Mouse (Mus musculus) right cerebral cortex, adult 2 months (tissue): ENCODE results near the gene Ptprm.

Experiments
- DNase-seq, 2 experiments: peaks; one replicate each; pipeline ENCODE4 v3.0.0; 2021 to 2022; ENCODE audit warnings: low spot score in 2 of 2

Gene Ptprm

DNA sequence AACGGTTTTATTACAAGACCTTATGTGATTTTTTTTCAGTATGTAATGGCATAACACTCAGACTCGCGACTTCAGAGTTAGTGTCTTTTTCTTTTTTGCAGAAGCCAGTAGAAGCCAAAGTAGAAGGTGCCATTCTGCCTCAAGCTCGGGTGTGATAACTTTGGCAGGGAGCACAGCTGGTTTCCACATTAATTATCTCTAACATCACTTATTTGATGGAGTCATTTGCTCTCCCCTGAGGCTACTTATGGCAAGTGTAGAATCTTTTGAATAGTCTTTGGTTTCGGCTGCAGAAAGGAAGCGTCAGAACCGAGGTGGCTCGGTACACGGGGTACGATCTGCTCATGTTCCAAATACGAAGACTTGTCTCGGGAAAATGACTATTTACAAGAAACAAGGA, 620.7 kb downstream of the Ptprm start:
- DNase-seq: no peak

DNA sequence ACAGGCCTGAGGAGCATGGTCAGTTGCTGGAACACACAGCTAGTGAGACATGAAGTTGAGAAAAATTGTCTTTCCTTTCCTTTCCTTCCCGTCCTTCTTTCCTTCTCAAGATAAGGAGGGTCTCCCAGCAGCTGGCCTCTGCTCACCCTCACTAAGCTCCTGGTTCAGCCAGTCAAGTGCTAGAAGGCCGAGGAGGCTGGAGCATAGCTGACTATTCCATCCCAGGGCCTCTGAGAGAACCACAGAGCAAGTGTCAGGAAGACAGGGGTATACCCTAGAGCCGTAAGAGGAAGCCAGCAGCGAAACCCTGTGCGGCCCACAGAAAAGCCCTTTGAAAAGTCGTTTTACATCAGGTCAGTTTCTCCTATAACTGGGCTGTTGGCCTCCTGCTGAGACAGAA, 624.3 kb downstream of the Ptprm start:
- DNase-seq: no peak

DNA sequence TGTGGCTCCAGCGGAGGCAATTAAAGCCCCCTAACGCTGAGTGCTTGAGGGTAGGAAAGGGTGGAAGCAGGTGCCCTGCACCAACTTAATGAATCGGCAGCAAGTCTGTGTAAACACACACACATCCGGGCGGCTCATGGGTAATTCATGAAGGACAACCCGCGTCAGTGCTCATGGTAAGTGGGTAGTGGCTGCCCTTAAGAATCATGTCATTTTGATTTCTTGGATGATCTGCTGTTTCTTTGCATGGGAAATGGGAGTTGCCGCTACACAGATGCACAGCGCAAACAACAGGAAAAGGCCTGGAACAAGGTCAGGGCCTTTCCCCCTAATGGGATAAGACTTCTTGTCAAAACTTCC, 633.3 kb downstream of the Ptprm start:
- no peak for DNase-seq

DNA sequence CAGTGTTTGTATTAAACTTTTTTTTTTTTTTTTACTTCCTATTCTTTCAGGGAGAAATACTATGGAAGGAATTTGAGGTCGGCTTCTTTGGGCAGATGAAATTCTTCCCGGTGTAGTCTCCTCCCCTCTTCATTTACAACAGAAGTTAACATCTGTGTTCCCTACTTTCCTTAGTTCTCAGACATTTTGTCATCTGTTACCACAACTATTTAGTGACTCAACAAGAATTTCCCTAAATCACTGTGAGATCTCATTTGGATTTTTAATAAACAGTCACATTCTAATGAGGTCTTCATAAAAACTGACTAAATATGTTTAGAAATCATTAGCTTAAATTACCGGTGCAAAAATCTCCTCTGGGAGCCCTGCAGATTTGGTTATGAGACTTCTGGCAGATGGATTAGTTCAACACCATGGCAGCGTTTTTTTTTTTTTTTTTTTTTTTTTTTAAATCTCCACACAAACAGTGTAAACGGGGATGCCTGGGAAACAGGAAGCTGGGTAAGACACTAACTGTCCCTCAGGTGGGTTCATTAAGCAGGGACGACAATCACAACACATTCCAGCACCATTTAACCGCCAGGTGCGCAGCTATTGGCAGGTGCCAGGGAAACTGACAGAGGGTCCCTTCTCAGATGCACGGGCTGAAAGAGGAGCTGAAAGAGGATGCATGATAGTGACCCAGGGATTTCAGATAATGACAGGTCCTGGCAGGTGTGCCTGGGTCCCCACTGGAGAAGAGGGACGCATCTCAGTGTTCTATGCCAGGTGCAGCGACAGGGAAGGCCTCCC, 633.9 kb downstream of the Ptprm start:
- no peak for DNase-seq

DNA sequence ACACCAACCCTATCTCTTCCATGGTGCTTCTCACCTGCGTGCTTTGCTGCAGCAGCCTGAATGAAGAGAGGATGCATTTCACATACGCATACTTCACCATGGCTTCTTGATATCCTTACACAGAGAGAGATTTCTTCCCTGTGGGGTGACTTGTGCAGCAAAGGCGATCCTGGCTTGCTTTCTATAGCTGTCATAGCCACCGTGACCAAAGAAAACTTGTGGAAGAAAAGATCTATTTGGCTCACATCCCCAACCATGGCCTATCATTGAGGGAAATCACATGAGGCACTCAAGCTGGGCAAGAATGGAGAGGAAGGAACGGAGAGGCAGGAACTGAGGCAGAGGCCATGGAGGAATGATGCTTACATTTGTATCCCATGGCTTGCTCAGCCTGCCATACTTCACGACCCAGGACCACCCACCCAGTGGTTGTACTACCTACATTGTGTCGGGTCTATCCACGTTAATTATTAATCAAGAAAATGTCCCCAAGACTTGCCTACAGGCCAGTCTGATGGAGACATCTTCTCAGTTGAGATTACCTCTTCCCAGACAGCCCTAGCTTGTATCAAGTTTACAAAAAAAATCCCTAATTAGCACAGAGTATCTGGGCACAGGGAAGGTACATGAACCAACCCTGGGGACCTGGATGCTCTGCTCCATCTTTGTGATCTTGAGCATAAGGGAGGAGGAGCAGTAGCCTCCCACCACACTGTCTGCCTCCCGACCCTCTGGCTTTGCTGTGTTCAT, 641.6 kb downstream of the Ptprm start:
- DNase-seq: no peak

DNA sequence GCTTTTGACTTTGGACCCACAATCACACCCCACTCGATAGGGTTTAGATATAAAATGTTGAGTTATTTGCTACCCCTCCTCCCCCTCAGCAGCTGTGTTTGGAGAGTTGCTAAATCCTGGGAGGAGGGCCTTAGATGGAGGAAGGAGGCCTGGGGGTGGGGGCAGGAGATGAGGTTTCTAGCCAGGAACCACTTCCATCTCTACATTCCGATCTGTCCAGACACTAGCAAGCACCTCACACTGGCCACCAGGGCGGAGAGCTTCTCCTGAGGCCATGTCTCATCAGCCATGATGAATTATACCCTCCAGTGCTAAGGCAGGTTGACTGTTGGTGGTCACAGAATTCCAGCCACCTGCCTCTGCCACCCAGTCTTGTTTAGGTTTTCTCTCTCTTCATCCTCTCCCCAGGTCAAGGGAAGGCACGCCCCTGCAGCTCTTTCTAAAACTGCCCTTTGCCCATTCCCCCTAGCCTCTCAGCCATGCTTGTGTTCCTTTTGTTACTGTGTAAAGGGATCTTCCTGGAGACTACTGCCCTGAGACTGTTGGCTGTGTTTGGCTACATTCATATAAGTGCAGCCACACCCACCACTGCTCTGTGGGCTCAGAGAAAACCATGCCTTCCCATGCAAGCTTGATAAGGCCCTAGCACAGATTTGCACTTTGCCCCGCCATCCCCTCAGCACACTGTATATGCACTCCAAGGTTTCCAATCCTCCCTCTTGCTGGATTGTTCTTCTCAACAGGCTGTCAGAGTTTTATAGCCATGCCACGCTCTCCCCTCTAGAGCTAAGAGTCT, 642.8 kb downstream of the Ptprm start:
- no peak for DNase-seq

DNA sequence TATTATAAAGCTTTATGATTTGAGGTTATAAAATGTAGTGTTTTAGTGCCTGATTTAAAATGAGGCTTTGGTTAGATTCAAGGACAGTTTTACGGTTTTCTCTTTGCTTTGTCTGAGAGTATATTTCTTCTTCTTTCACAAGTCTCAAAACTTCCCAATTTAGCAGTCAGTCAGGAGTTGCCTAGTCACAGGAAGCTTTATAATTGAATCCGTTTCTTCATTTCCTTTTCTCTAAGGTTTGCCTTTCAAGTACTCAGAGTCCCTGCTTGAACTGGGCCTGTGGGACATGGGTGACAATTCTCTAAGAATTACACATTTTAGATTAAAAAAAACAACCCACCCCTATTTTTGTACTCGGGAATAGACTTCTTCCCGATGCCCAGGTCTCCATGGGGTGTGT, 643.7 kb downstream of the Ptprm start:
- no peak for DNase-seq

DNA sequence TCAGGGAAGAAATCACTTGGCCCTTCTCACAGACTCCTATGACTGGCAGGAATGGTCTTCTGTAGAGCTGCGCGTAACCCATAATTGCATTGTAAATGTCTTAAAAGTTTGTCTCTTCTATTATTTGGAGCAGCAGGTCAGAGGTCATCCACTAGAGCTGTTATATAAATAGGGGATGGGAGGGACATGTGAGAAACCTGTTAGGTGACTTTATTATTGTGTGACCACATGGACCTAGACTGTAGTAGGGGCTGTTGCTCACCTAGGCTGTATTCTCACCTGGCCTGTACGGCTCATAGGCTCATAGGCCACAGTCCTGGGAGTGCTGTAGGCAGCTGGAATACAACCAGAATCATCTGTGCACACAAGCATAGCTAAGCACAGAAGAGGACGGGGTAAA, 645.5 kb downstream of the Ptprm start:
- no peak for DNase-seq

DNA sequence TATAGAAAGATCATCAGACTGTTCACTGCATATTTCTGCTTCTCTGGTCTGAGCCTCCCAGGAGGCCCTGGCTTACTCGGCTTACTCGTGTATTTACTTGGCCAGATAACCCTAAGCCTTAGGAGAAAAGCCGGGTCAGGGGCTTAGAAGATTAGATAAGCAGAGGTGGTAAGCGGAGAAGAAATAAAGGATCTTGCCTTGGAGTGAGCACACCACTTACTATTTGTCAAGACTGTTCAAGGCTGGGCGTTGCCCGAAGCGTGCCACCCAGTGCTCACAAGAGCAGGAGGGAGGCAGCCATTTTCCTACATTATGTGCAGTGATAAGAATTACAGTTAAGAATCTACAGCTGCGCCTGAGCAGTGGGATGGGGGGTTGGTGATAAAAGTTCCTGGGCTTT, 646.6 kb downstream of the Ptprm start:
- DNase-seq: no peak

DNA sequence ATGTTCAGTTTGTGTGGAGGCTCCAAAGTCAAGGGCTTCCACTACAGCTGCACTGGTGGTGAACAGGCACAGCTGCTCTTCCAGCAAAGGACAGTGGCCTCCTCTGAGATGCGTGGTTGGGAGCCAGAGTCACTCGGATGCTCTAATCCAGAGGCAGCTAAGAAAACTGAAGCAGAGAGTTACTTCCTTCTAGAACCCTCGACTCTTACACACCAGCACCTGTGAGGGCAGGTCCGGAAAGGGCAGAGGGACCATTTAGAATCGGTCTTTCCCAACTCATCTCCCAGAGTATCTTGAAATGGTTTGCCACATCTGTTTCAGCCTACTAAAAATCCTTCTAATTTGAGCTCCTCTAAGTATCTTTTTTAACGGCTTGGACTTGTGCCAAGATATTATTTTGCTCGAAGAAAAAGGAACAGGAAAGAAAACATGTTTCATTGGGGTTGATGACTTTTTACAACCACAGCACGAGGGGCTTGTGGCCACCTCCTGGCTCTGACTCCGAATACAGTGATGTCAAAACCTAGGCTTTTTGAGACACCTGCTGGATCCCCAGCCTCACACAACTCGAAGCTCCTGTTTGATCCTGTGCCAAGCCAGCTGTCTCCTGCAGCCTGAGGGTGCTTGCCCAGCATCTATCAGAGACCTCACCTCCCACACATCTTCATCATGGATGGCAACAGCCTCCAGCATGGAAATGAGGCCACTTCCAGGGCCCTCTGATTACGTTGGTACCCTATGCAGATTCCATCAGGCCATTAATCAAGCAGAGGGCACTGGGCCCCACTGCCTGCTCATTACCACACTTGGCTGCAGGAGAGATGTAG, 652.7 kb downstream of the Ptprm start:
- DNase-seq: no peak

DNA sequence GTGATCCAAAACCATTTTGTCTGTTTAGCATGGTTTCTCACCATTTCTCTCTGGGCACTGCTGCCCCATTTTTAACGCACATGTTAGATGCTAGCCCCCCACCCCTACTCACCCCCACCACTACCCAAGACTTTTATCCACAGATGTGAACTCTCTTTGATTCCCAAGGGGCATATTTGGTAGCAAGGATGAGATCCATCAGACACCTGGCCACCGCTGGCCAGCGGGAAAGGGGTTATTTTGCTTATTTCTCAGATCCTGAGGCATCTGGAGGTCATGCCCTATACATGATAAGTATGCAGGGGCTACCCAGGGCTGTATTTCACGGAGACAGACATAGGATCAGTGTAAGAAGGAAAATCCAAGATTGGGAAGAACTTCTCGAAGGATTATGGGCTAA, 654.4 kb downstream of the Ptprm start:
- no peak for DNase-seq

DNA sequence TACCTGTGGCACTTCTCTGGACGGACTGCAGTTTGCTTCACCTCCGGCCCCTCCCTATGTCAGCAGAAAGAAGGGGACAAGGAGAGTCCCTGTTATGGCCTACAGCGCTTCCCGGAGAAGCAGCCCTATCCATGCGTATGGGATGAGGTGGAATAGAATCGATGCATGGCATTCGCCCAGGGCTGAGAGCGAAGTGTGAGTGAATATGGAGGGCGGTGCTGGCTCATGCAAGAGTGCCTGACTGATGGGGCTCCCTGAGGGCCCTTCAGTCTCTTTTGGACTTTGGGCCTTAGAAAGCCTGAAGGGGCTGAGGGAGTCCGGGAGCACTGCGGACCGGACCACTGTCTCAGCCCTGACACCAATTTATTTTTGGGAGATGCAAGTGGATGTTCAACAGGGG, 656.6 kb downstream of the Ptprm start:
- no peak for DNase-seq

DNA sequence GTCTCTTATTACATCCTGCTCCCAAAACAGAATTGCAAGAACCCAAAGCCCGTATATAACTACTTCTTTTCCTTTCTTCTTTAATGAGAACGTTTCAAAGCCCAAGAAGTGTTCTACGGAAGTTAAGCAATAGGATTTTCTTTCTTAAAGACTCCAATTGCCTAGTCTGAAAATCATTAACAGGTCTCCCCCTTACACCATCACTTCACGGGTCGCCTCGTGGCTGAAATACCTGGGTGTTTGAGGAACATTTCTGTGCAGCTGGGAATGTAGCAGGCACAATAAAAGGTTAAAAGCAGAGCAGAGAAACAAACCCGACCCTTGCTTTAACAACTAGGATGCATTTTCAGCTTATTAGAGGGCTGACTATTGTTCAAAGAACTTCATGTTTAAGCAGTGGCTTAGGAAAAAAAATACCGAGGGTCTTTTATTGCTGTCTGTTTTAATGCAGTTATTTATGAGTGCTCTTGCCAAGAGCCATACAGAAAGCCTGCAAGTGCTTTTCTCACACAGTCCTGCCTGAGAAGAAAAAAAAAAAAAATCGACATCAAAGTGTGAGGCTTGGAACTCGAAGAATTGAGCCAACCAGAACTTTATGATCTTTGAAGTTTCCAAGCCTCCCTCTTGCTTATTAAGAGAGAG, 657.6 kb downstream of the Ptprm start:
- DNase-seq: no peak

DNA sequence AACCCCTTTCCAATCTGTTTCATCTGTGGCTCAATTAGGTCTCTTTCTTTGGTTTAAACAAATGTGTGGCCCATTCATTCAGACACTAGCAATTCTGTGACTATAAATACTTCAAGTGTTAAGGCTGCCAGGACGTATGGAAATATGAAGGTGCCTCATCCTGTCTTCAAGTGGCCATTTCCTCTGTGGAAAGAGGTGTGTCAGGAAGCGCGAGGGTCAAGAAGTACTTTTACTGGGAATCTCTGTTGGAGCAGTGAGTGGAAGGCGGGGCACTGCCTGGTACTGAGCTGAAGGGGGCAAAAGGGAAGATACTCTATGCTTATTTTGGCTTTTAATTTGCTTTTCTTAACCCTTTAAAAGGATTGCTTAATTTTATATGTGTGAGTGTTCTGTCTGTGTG, 659.9 kb downstream of the Ptprm start:
- DNase-seq: no peak

DNA sequence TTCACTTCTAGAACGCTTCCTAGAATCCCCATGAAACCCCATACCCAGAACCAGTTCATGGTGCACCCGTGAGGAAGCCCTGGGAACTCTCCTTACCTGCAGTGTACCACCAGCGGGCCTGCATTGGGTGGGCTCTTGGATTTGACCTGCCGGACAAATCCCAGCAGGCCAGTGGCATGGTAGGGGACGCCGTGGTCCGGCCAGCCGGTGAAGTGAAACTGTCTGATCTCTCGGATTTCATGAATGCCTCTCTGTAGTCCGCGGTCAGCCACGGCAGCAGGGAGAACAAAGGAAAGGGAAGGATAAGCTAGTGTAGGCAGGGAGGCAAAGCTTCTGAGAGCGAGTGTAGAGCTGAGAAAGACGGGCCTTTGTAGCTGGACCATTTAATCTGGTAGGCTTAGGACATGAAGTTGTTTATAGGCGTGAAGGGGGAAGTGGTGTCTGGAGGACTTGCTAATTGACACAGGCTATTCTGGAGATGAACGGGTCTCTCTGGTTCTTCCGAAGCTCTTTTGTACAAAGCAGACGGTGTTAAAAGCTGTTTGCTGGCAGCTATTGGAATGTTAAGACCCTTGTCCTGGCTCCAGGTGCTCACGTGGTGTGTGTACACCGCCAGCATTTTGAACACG, 660.5 kb downstream of the Ptprm start:
- DNase-seq: no peak

DNA sequence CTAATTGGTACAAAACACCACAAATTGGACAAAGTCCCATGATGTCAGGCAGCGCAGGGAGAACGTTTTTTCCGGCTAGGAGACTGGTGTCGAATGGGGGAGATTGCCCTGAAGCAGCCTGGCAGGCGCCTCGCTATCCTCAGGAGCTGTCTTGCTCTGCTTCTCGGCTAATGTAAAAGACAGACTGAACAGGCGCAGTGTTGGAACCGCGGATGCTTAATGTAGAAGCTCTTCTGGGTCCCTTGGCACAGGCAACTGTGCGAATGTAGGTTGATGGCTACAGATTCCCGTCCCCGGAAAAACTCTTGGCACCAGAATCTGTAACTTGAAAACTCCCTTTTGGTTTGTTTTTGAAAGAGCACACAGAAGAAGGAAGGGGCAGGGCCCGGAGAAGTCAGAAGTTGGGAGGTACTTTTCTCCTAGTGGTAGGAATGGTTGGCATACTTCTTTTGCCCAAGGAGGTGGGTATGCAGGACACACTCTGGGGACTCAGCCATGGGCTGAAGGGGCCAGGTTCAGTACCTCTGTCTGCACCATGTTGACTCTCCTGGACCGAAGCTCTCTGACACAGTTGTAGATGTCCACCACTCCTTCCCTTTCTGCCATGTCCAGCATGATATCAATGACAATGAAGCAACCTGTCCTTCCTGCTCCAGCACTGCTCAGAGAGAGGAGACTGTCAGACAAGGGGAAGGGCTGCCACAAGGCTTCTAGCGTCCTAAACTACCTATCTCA, 661.1 kb downstream of the Ptprm start:
- DNase-seq: peak in 1 of 2 experiments; percentile 13

DNA sequence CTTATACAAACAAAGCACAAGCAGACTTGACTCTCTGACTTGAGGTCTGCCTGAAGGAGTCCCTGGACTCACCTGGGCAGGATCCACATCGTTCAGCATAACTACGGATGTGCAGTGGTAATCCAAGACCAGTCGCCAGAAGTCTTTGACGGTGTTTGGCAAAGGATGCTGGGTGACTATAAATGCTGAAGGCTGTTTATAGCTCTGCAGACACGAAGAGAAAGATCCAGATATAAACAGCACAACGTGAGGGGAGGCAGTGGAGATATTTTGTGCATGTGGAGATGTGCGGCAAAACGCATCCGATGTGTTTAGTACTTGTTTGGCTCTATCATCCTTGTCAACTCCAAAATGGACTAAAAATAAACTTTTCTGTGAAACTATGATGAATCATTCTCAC, 666.1 kb downstream of the Ptprm start:
- DNase-seq: peak; percentile 13 to 27

DNA sequence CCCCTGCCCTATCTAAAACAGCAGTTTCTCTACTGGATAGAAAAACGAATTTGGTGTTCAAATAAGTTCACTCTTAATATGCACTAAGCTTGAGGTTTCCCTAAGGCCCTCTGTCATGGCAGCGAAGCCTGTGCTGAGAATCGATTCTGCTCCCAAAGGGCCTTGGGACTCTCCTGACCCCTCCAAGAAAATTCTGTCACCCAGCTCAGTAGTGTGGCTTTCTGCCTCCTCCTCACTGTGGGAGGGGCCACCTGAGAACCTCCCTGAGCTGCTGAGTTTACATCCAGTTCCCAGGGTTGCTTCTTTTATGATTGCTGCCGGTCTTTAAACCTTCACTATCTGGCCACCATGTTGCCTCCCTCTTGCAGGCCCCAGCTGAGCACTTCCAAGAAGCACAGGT, 666.7 kb downstream of the Ptprm start:
- no peak for DNase-seq

DNA sequence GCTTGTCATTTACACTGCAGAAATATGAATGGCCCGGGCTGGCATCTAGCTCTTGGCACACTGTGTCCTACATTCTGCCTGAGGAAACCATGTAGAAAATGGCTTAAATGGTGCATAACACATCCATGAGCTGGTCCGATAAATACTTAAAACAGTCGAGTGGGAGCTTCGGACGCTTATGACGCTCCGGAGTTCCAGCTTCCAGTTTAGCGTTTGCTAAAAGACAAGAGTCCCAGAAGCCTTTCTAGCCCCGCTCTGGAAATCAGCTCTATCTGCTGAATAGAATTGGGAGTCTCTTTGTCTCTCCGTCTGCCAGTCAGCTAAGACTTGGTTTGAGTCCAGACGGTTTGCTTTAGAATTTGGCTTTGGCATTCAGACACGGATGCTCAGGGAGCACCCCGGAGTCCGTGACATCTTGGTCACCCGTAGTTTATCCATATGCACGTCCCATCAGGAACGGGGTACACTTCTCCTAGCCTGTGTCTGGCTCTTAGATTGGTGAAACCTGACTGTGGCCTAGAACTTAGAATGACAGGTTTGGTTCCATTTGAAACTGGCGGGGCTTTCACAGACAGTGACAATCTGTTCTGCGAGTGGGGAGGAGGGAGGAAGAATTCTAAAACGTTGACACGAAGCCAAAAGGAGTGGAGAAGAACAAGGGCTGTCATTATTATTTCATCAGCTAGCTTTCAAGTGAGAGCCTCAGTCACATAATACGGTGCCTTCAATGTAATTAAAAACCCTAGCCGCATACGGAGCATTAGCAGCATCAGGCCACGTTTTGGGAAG, 667.4 kb downstream of the Ptprm start:
- no peak for DNase-seq
